Mouse (Mus musculus) stomach, embryonic 14.5 days (tissue): ENCODE data around the gene Tbx21. TPM values are rescaled to one million over a fixed set of nuclear protein-coding genes. Genes with fewer than 3 reads are reported as not detected.

ENCODE experiments used
- ATAC-seq: fragments of 200-750 bp; cut with Nextera tagmentation; 2 replicates; pipeline ENCODE4 v1.8.0; 2017; ENCODE audit warnings: low read depth, moderate TSS enrichment; ENCODE audit not compliant: insufficient number of reproducible peaks, insufficient read depth, low FRiP score
- H3K27ac ChIP-seq: fragments of 300-500 bp; sonication (generic); 2 replicates; pipeline ENCODE4 v1.5.1; 2014; ENCODE audit warnings: mild to moderate bottlenecking, low read length, moderate library complexity, mixed read lengths
- H3K27me3 ChIP-seq: fragments of 300-500 bp; sonication (generic); 2 replicates; pipeline ENCODE4 v1.6.1; 2014; ENCODE audit warnings: low read length, control low read depth, mixed read lengths; ENCODE audit not compliant: control insufficient read depth, insufficient read depth
- H3K36me3 ChIP-seq: fragments of 300-500 bp; sonication (generic); 2 replicates; pipeline ENCODE4 v1.6.1; 2014; ENCODE audit warnings: mild to moderate bottlenecking, control low read depth, low read length, moderate library complexity, mixed read lengths; ENCODE audit not compliant: control insufficient read depth, insufficient read depth
- H3K4me1 ChIP-seq: fragments of 300-500 bp; sonication (generic); 2 replicates; pipeline ENCODE4 v1.6.1; 2014; ENCODE audit warnings: low read length, control low read depth, mixed read lengths; ENCODE audit not compliant: control insufficient read depth, insufficient read depth
- H3K4me2 ChIP-seq: fragments of 300-500 bp; sonication (generic); replicated peaks from 2 replicates; pipeline ENCODE4 v1.6.1; 2014; ENCODE audit warnings: low read depth, low read length, control low read depth
- H3K4me3 ChIP-seq: fragments of 300-500 bp; sonication (generic); 2 replicates; pipeline ENCODE4 v1.5.1; 2014; ENCODE audit warnings: low read depth, low read length, control low read depth
- H3K9ac ChIP-seq: fragments of 300-500 bp; sonication (generic); replicated peaks from 2 replicates; pipeline ENCODE4 v1.6.1; 2014; ENCODE audit warnings: low read depth, mild to moderate bottlenecking, control low read depth, low read length, moderate library complexity, mixed read lengths
- H3K9me3 ChIP-seq: fragments of 300-500 bp; sonication (generic); 2 replicates; pipeline ENCODE4 v1.6.1; 2016; ENCODE audit warnings: low read depth, low read length, control low read depth; ENCODE audit not compliant: control insufficient read depth
- WGBS: fragments of 180-500 bp; shearing (Covaris S2); extraction: QIAGEN DNeasy Blood & Tissue Kit; methylation state at CpG from one replicate; pipeline ENCODE4 v1.1.7; 2014; 5-methylcytosine and 5-hydroxymethylcytosine counted together
- microRNA-seq: library from miRNA; unstranded; fragments of <30 nt; microRNA quantifications from one replicate; pipeline ENCODE4, GENCODE M21; 2016
- polyA plus RNA-seq: library from polyadenylated mRNA; unstranded; fragments of >200 nt; fragmentation: Nextera tagmentation; extraction: Ambion mirVana; gene quantifications from 2 replicates; pipeline ENCODE4 v1.2.1, GENCODE M21; 2014

Tbx21 gene
- polyA plus RNA-seq, 1 experiment from 2014 or later = not detected

- Histone ChIP-seq H3K36me3 (peaks cover 33% of the 10 kb centered on the region), H3K27ac (peak within 1 kb of the TSS; percentile 33; the same call in 1 of the 2 replicates), H3K9ac (peak within 1 kb of the TSS; percentile 83), H3K4me2 (peak within 1 kb of the TSS; percentile 95), H3K27me3 (no peaks in the 10 kb centered on the region), H3K4me1 (peaks cover 19% of the 10 kb centered on the region), H3K9me3 (no peaks in the 10 kb centered on the region), H3K4me3 (peak within 1 kb of the TSS; percentile 72)
- 6% methylated on average over 18 of the region's 18 CpGs for WGBS
- peak; percentile 83 for ATAC-seq
Measured at GRCm38 (mm10) chr11:97050216-97050943, 64.8 kb downstream of the Tbx21 start, which contains the start of gene Osbpl7. Gene Osbpl7 (plus strand): TSS chr11:97050628.

GRCm38 (mm10) chr11:97049492-97050085 lies 65.5 kb downstream of the Tbx21 start:
- H3K4me3 ChIP-seq = no peak overlapping the region
- ATAC-seq = no peak
- H3K9me3 ChIP-seq = no peaks in the 10 kb centered on the region
- no peak overlapping the region for H3K9ac ChIP-seq
- H3K27me3 ChIP-seq = no peaks in the 10 kb centered on the region
- 71% methylated on average over 6 of the region's 6 CpGs for WGBS
- peaks cover 29% of the 10 kb centered on the region for H3K36me3 ChIP-seq
- H3K4me2 ChIP-seq = no peak overlapping the region
- no peak overlapping the region for H3K27ac ChIP-seq
- H3K4me1 ChIP-seq = peaks cover 19% of the 10 kb centered on the region

- no peak overlapping the region for H3K9ac ChIP-seq
- peaks cover 18% of the 10 kb centered on the region for H3K36me3 ChIP-seq
- H3K27ac ChIP-seq = no peak overlapping the region
- no peak overlapping the region for H3K4me2 ChIP-seq
- ATAC-seq = no peak
- peaks cover 19% of the 10 kb centered on the region for H3K4me1 ChIP-seq
- 80% methylated on average over 8 of the region's 8 CpGs for WGBS
- H3K4me3 ChIP-seq = no peak overlapping the region
- no peaks in the 10 kb centered on the region for H3K9me3 ChIP-seq
- H3K27me3 ChIP-seq = no peaks in the 10 kb centered on the region
Measured at GRCm38 (mm10) chr11:97048090-97048650, 67.0 kb downstream of the Tbx21 start.

Small RNAs within 50 kb of the gene (microRNA-seq; reads per million reads assigned to microRNA genes)
- not detected for gene Mir7235
- gene Mir8103 = 1.3 reads per million

Other genes with a start within 250 kb of the Tbx21 start
- 65.2 and 68.7 TPM in 2 replicates for gene Cdk5rap3, start 198.8 kb downstream of the Tbx21 start, polyA plus RNA-seq
- 46.8 and 48.7 TPM in 2 replicates for gene Prr15l, start 187.2 kb downstream of the Tbx21 start, polyA plus RNA-seq
- 25.2 and 26.5 TPM in 2 replicates for gene Pnpo, start 171.3 kb downstream of the Tbx21 start, polyA plus RNA-seq
- 15.7 and 19.1 TPM in 2 replicates for gene Sp2, start 132.4 kb downstream of the Tbx21 start, polyA plus RNA-seq
- 0.15 and 0.42 TPM in 2 replicates for gene Sp6, start 101.9 kb downstream of the Tbx21 start, polyA plus RNA-seq
- gene Scrn2, start 85.4 kb downstream of the Tbx21 start, polyA plus RNA-seq = 17.7 and 19.7 TPM in 2 replicates
- 0.38 TPM in 1 of 2 replicates, not detected in the other for gene Lrrc46, start 73.9 kb downstream of the Tbx21 start, polyA plus RNA-seq
- gene Mrpl10, start 73.8 kb downstream of the Tbx21 start, polyA plus RNA-seq = 86.7 and 89.2 TPM in 2 replicates
- 4.5 and 8.2 TPM in 2 replicates for gene Osbpl7, start 64.7 kb downstream of the Tbx21 start, polyA plus RNA-seq
- gene Tbkbp1, start 36.2 kb upstream of the Tbx21 start, polyA plus RNA-seq = 3.7 TPM in 2 replicates
- gene Kpnb1, start 72.5 kb upstream of the Tbx21 start, polyA plus RNA-seq = 65.1 and 67.7 TPM in 2 replicates
- 90.7 and 101 TPM in 2 replicates for gene Npepps, start 165.3 kb upstream of the Tbx21 start, polyA plus RNA-seq
- 42.3 and 43.3 TPM in 2 replicates for gene Mrpl45, start 200.4 kb upstream of the Tbx21 start, polyA plus RNA-seq
- gene Gpr179, start 236.7 kb upstream of the Tbx21 start, polyA plus RNA-seq = 0.16 and 0.24 TPM in 2 replicates
- 2.8 and 3.0 TPM in 2 replicates for gene Socs7, start 247.2 kb upstream of the Tbx21 start, polyA plus RNA-seq